ENCODE assay signal across 8 mouse cellular contexts in genomic region chr7:130572821-130573220, GRCm38 (mm10). TPM values are rescaled to one million over a fixed set of nuclear protein-coding genes. Genes with fewer than 3 reads are reported as not detected.
DNase-seq lines count a peak whose midpoint lies in the region; ATAC-seq and TF ChIP-seq lines count a peak whose summit lies in the region.

Gene Nsmce4a (minus strand): TSS chr7:130573118.

- H3K27ac ChIP-seq in ES-Bruce4 (ENCODE audit: insufficient read depth, low read length), result no peak within 1 kb of the TSS
- no peak within 1 kb of the TSS for H3K27ac ChIP-seq in forebrain, embryonic 14.5 days (ENCODE audit: low read depth, low read length)
- H3K27ac ChIP-seq in limb, embryonic 15.5 days, result no peak within 1 kb of the TSS
- peak within 1 kb of the TSS; percentile 78; the same call in 1 of the 2 replicates for H3K27ac ChIP-seq in stomach, embryonic 15.5 days

- H3K27me3 ChIP-seq in ES-Bruce4 (ENCODE audit: control insufficient read depth, insufficient read depth, low read length, poor library complexity, severe bottlenecking) (no peaks in the 10 kb centered on the region), Patski (no peaks in the 10 kb centered on the region)
- no peaks in the 10 kb centered on the region for H3K27me3 ChIP-seq in forebrain, embryonic 14.5 days (replicated peaks; ENCODE audit: control insufficient read depth, insufficient read depth, low read length)
- no peaks in the 10 kb centered on the region for H3K27me3 ChIP-seq in limb, embryonic 15.5 days
- no peaks in the 10 kb centered on the region for H3K27me3 ChIP-seq in stomach, embryonic 15.5 days (replicated peaks)

- peaks cover 3% of the 10 kb centered on the region for H3K4me1 ChIP-seq in ES-Bruce4 (ENCODE audit: control insufficient read depth, insufficient read depth, low read length)
- peaks cover 7% of the 10 kb centered on the region for H3K4me1 ChIP-seq in forebrain, embryonic 14.5 days (ENCODE audit: control insufficient read depth, insufficient read depth, low read length)
- H3K4me1 ChIP-seq in limb, embryonic 15.5 days, result peaks cover 31% of the 10 kb centered on the region
- 0 out of 2 replicates have a peak, but pooled peaks cover 10% of the 10 kb centered on the region for H3K4me1 ChIP-seq in stomach, embryonic 15.5 days

- no peak within 1 kb of the TSS for H3K9ac ChIP-seq in ES-Bruce4 (ENCODE audit: low read depth, poor library complexity, severe bottlenecking)
- H3K9ac ChIP-seq in forebrain, embryonic 14.5 days (ENCODE audit: low read length), result no peak within 1 kb of the TSS
- no peak within 1 kb of the TSS for H3K9ac ChIP-seq in limb, embryonic 15.5 days
- no peak within 1 kb of the TSS for H3K9ac ChIP-seq in stomach, embryonic 15.5 days

- POLR2A ChIA-PET in Patski (lab: Charles Lee), result no interaction called here

- CTCF ChIA-PET in Patski (lab: Charles Lee), result no interaction called here

- no peaks in the 10 kb centered on the region for H3K9me3 ChIP-seq in ES-Bruce4 (replicated peaks; ENCODE audit: control insufficient read depth, insufficient read depth, low read length, poor library complexity, severe bottlenecking)
- no peaks in the 10 kb centered on the region for H3K9me3 ChIP-seq in forebrain, embryonic 14.5 days (replicated peaks; ENCODE audit: control insufficient read depth, low read length)
- no peaks in the 10 kb centered on the region for H3K9me3 ChIP-seq in limb, embryonic 15.5 days
- H3K9me3 ChIP-seq in stomach, embryonic 15.5 days, result no peaks in the 10 kb centered on the region

- TF ChIP-seq EP300 in ES-Bruce4 (IDR thresholded peaks at IDR 0.05; ENCODE audit: insufficient read depth, low read depth, low read length), result no peak

- H3K4me3 ChIP-seq in ES-Bruce4 (ENCODE audit: low read depth, low read length), result no peak within 1 kb of the TSS
- H3K4me3 ChIP-seq in forebrain, embryonic 14.5 days (ENCODE audit: low read depth, low read length), result no peak within 1 kb of the TSS
- H3K4me3 ChIP-seq in limb, embryonic 15.5 days, result no peak within 1 kb of the TSS
- H3K4me3 ChIP-seq in stomach, embryonic 15.5 days (replicated peaks), result no peak within 1 kb of the TSS

- 74% methylated on average over 10 of the region's 11 CpGs for WGBS in forebrain, embryonic 14.5 days
- 65% methylated on average over 11 of the region's 11 CpGs for WGBS in limb, embryonic 15.5 days
- WGBS in stomach, embryonic 15.5 days, result 68% methylated on average over 10 of the region's 11 CpGs

- no peak within 1 kb of the TSS for H3K4me2 ChIP-seq in forebrain, embryonic 14.5 days (ENCODE audit: low read length)
- no peak within 1 kb of the TSS for H3K4me2 ChIP-seq in limb, embryonic 15.5 days
- H3K4me2 ChIP-seq in stomach, embryonic 15.5 days, result no peak within 1 kb of the TSS

- in situ Hi-C loops in Patski (cut with MboI; ENCODE audit: low pct_unique_long_range_greater_than_20kb), result no loop called here

- no peaks in the 10 kb centered on the region for H3K36me3 ChIP-seq in ES-Bruce4 (ENCODE audit: control insufficient read depth, insufficient read depth, low read length, poor library complexity, severe bottlenecking)
- no peaks in the 10 kb centered on the region for H3K36me3 ChIP-seq in forebrain, embryonic 14.5 days (ENCODE audit: control insufficient read depth, insufficient read depth, low read length)
- H3K36me3 ChIP-seq in limb, embryonic 15.5 days, result no peaks in the 10 kb centered on the region
- H3K36me3 ChIP-seq in stomach, embryonic 15.5 days, result no peaks in the 10 kb centered on the region

- TF ChIP-seq CTCF in ES-Bruce4 (IDR thresholded peaks at IDR 0.05; ENCODE audit: low read depth, low read length) (no peak), Patski (IDR thresholded peaks at IDR 0.05) (no peak)

- DNase-seq in Patski (ENCODE audit: low read depth, low spot score), result no peak
- no peak for DNase-seq in forebrain, embryonic 14.5 days (ENCODE audit: low spot score)
- DNase-seq in right cerebral cortex, postnatal 10 days (ENCODE audit: low spot score in 2 of 2), result no peak
- no peak for DNase-seq in cerebellum, postnatal 4 days (ENCODE audit: low spot score in 2 of 2)

- TF ChIP-seq POLR2A in ES-Bruce4 (IDR thresholded peaks at IDR 0.05; ENCODE audit: insufficient read depth, low read length), result no peak

- no peak for ATAC-seq in Patski
- no peak for ATAC-seq in forebrain, embryonic 14.5 days
- ATAC-seq in hematopoietic stem cell, adult 5-6 weeks (replicated peaks in 1 of 2; ENCODE audit: insufficient read depth in 1 of 2, low FRiP score in 2 of 2, low TSS enrichment in 1 of 2, low read depth in 1 of 2, poor library complexity in 2 of 2, severe bottlenecking in 2 of 2), result no peak
- no peak for ATAC-seq in limb, embryonic 15.5 days (ENCODE audit: insufficient number of reproducible peaks, low FRiP score, low TSS enrichment, low read depth)
- no peak for ATAC-seq in stomach, embryonic 15.5 days (ENCODE audit: insufficient read depth, low FRiP score, low read depth)

RNA-seq across cellular contexts. Expression of gene Nsmce4a, which starts in this region (rescaled TPM):
- polyA plus RNA-seq in ES-Bruce4 (2011; ENCODE audit: insufficient read depth, insufficient read length, low read depth, missing spikeins) (152 and 161 TPM in 2 replicates), Patski (2021) (80.1 TPM)
- 130 and 154 TPM in 2 replicates for polyA plus RNA-seq in forebrain, embryonic 14.5 days (2014; fragmentation: Nextera tagmentation; extraction: Ambion mirVana)
- total RNA-seq in hematopoietic stem cell, adult 5-6 weeks (2017), result 168 and 190 TPM in 2 replicates
- 111 and 125 TPM in 2 replicates for polyA plus RNA-seq in limb, embryonic 15.5 days (2015; fragmentation: Nextera tagmentation; extraction: Ambion mirVana)
- 149 and 151 TPM in 2 replicates for polyA plus RNA-seq in stomach, embryonic 15.5 days (2015; fragmentation: Nextera tagmentation; extraction: Ambion mirVana)
